Mouse (Mus musculus): ENCODE results near the gene Prmt7. TPM values are rescaled to one million over a fixed set of nuclear protein-coding genes. Genes with fewer than 3 reads are reported as not detected.
"Not testable (repeated sequence)": the region's sequence is repeated elsewhere in the genome, so short reads cannot be mapped to it uniquely, and the experiment has no call there.

The Prmt7 gene
- polyA plus RNA-seq (2012; rRNA removed): 27.2 and 34.0 TPM in 2 replicates

GRCm38 (mm10) chr8:106210821-106211345 is at the start of gene Prmt7, which contains the start of gene Slc7a6os:
TSS of gene Prmt7 (plus strand) at chr8:106210936.
TSS of gene Slc7a6os (minus strand) at chr8:106210935.
- no peak for DNase-seq (ENCODE audit: low read depth)

GRCm38 (mm10) chr8:106163251-106163650 is 47.5 kb upstream of the Prmt7 start:
- no peak for DNase-seq (ENCODE audit: low read depth)

GRCm38 (mm10) chr8:106165460-106165859 is 45.3 kb upstream of the Prmt7 start:
- DNase-seq (ENCODE audit: low read depth): no peak

GRCm38 (mm10) chr8:106168356-106169016 is 42.2 kb upstream of the Prmt7 start, which contains the start of gene Slc7a6:
TSS of gene Slc7a6 (plus strand) at chr8:106168857.
- no peak for DNase-seq (ENCODE audit: low read depth)

- no peak for DNase-seq (ENCODE audit: low read depth)
Measured at GRCm38 (mm10) chr8:106169017-106169933, 41.5 kb upstream of the Prmt7 start.

GRCm38 (mm10) chr8:106169934-106170480 is 40.7 kb upstream of the Prmt7 start:
- no peak for DNase-seq (ENCODE audit: low read depth)

- DNase-seq (ENCODE audit: low read depth): no peak
Measured at GRCm38 (mm10) chr8:106173566-106173965, 37.2 kb upstream of the Prmt7 start.

- DNase-seq (ENCODE audit: low read depth): no peak
Measured at GRCm38 (mm10) chr8:106176891-106177290, 33.8 kb upstream of the Prmt7 start.

GRCm38 (mm10) chr8:106177594-106177993 is 33.1 kb upstream of the Prmt7 start:
- no peak for DNase-seq (ENCODE audit: low read depth)

GRCm38 (mm10) chr8:106178428-106178827 is 32.3 kb upstream of the Prmt7 start:
- DNase-seq (ENCODE audit: low read depth): no peak

- peak; percentile 99 for DNase-seq (ENCODE audit: low read depth)
Measured at GRCm38 (mm10) chr8:106185628-106186270, 25.0 kb upstream of the Prmt7 start.

- DNase-seq (ENCODE audit: low read depth): no peak
Measured at GRCm38 (mm10) chr8:106186394-106186793, 24.3 kb upstream of the Prmt7 start.

GRCm38 (mm10) chr8:106189162-106189561 is 21.6 kb upstream of the Prmt7 start:
- DNase-seq (ENCODE audit: low read depth): no peak

GRCm38 (mm10) chr8:106191639-106192038 is 19.1 kb upstream of the Prmt7 start:
- no peak for DNase-seq (ENCODE audit: low read depth)

GRCm38 (mm10) chr8:106193162-106193561 is 17.6 kb upstream of the Prmt7 start:
- DNase-seq (ENCODE audit: low read depth): no peak

- DNase-seq (ENCODE audit: low read depth): no peak
Measured at GRCm38 (mm10) chr8:106194062-106194461, 16.7 kb upstream of the Prmt7 start.

- no peak for DNase-seq (ENCODE audit: low read depth)
Measured at GRCm38 (mm10) chr8:106198741-106199140, 12.0 kb upstream of the Prmt7 start.

GRCm38 (mm10) chr8:106199596-106199995 is 11.1 kb upstream of the Prmt7 start:
- not testable (repeated sequence) for DNase-seq (ENCODE audit: low read depth)

GRCm38 (mm10) chr8:106210035-106210731 is 553 bp upstream of the Prmt7 start:
- no peak for DNase-seq (ENCODE audit: low read depth)

- no peak for DNase-seq (ENCODE audit: low read depth)
Measured at GRCm38 (mm10) chr8:106211421-106211820, 685 bp downstream of the Prmt7 start.

- no peak for DNase-seq (ENCODE audit: low read depth)
Measured at GRCm38 (mm10) chr8:106213959-106214358, 3.2 kb downstream of the Prmt7 start.
